Mouse (Mus musculus): Measurements from ENCODE around the gene Kncn.

The Kncn gene

GRCm38 (mm10) chr4:115878828-115879227 is 5.4 kb upstream of the Kncn start:
- DNase-seq (ENCODE audit: low spot score) = no peak

GRCm38 (mm10) chr4:115881183-115881582 is 3.0 kb upstream of the Kncn start:
- no peak for DNase-seq (ENCODE audit: low spot score)

GRCm38 (mm10) chr4:115882195-115882594 is 2.0 kb upstream of the Kncn start:
- no peak for DNase-seq (ENCODE audit: low spot score)

- no peak for DNase-seq (ENCODE audit: low spot score)
These were observed 1.6 kb downstream of the Kncn start for GRCm38 (mm10) chr4:115885846-115886245.

GRCm38 (mm10) chr4:115886875-115887274 is 2.7 kb downstream of the Kncn start:
- DNase-seq (ENCODE audit: low spot score) = no peak

GRCm38 (mm10) chr4:115890066-115890465 is 5.9 kb downstream of the Kncn start:
- DNase-seq (ENCODE audit: low spot score) = no peak

- DNase-seq (ENCODE audit: low spot score) = no peak
These were observed 6.4 kb downstream of the Kncn start, which contains the start of gene 6430628N08Rik for GRCm38 (mm10) chr4:115890553-115890952. 6430628N08Rik (plus strand) TSS chr4:115890665.

- no peak for DNase-seq (ENCODE audit: low spot score)
These were observed 10.1 kb downstream of the Kncn start for GRCm38 (mm10) chr4:115894281-115894680.

- no peak for DNase-seq (ENCODE audit: low spot score)
These were observed 13.9 kb downstream of the Kncn start for GRCm38 (mm10) chr4:115897901-115898631.

GRCm38 (mm10) chr4:115902816-115903215 is 18.6 kb downstream of the Kncn start:
- DNase-seq (ENCODE audit: low spot score) = peak; percentile 59

- no peak for DNase-seq (ENCODE audit: low spot score)
These were observed 20.2 kb downstream of the Kncn start for GRCm38 (mm10) chr4:115904375-115904774.

- no peak for DNase-seq (ENCODE audit: low spot score)
These were observed 21.5 kb downstream of the Kncn start for GRCm38 (mm10) chr4:115905701-115906100.

- DNase-seq (ENCODE audit: low spot score) = no peak
These were observed 22.6 kb downstream of the Kncn start for GRCm38 (mm10) chr4:115906791-115907190.

GRCm38 (mm10) chr4:115907994-115908393 is 23.8 kb downstream of the Kncn start:
- DNase-seq (ENCODE audit: low spot score) = no peak

- DNase-seq (ENCODE audit: low spot score) = no peak
These were observed 24.4 kb downstream of the Kncn start for GRCm38 (mm10) chr4:115908641-115909040.

- DNase-seq (ENCODE audit: low spot score) = no peak
These were observed 27.4 kb downstream of the Kncn start for GRCm38 (mm10) chr4:115911586-115911985.

GRCm38 (mm10) chr4:115919911-115920310 is 35.7 kb downstream of the Kncn start:
- no peak for DNase-seq (ENCODE audit: low spot score)

GRCm38 (mm10) chr4:115922688-115923087 is 38.5 kb downstream of the Kncn start:
- DNase-seq (ENCODE audit: low spot score) = no peak

- DNase-seq (ENCODE audit: low spot score) = no peak
These were observed 39.2 kb downstream of the Kncn start for GRCm38 (mm10) chr4:115923262-115923880.

GRCm38 (mm10) chr4:115927637-115928036 is 43.4 kb downstream of the Kncn start:
- DNase-seq (ENCODE audit: low spot score) = no peak

- DNase-seq (ENCODE audit: low spot score) = no peak
These were observed 47.4 kb downstream of the Kncn start for GRCm38 (mm10) chr4:115931556-115932088.

GRCm38 (mm10) chr4:115935835-115936581 is 51.8 kb downstream of the Kncn start:
- DNase-seq (ENCODE audit: low spot score) = no peak

GRCm38 (mm10) chr4:115936646-115937045 is 52.4 kb downstream of the Kncn start:
- no peak for DNase-seq (ENCODE audit: low spot score)

Data from yolk sac, embryonic 10.5 days (tissue).